Mouse (Mus musculus) liver, embryonic 14.5 days (tissue): ENCODE measurements around the gene Ehbp1. TPM values are rescaled to one million over a fixed set of nuclear protein-coding genes. Genes with fewer than 3 reads are reported as not detected.

ENCODE experiments used
- ATAC-seq: fragments of 200-750 bp; cut with Nextera tagmentation; 2 replicates; pipeline ENCODE4 v1.8.0; 2017; ENCODE audit warnings: moderate number of reproducible peaks, mild to moderate bottlenecking, moderate library complexity; ENCODE audit not compliant: insufficient read depth
- DNase-seq, 3 experiments: peaks; one replicate each; pipeline ENCODE4 v3.0.0-alpha.2; 2012 to 2013; ENCODE audit warnings: low read depth in 3 of 3, low spot score in 3 of 3
- H3K27ac ChIP-seq: fragments of 300-500 bp; sonication (generic); 2 replicates; pipeline ENCODE4 v1.5.1; 2014; ENCODE audit warnings: moderate library complexity, mild to moderate bottlenecking, control low read depth, inconsistent platforms
- H3K27me3 ChIP-seq: fragments of 300-500 bp; sonication (generic); 2 replicates; pipeline ENCODE4 v1.6.1; 2014; ENCODE audit warnings: mild to moderate bottlenecking, low read length, moderate library complexity; ENCODE audit not compliant: control insufficient read depth, insufficient read depth
- H3K36me3 ChIP-seq: fragments of 300-500 bp; sonication (generic); replicated peaks from 2 replicates; pipeline ENCODE4 v1.6.1; 2014; ENCODE audit warnings: low read depth; ENCODE audit not compliant: control insufficient read depth, insufficient read depth
- H3K4me1 ChIP-seq, 2 experiments: fragments of 200-500 bp in 1 of 2; fragments of 300-500 bp in 1 of 2; sonication (generic) in 1 of 2; replicated peaks; 2 replicates each; pipeline ENCODE4 v1.6.1; 2012 to 2014; ENCODE audit warnings: antibody characterized with exemption in 1 of 2, inconsistent platforms in 1 of 2, low read length in 1 of 2; ENCODE audit not compliant: control insufficient read depth in 2 of 2, insufficient read depth in 2 of 2
- H3K4me2 ChIP-seq: fragments of 300-500 bp; sonication (generic); 2 replicates; pipeline ENCODE4 v1.6.1; 2014; ENCODE audit warnings: low read depth, mild to moderate bottlenecking, control low read depth, moderate library complexity
- H3K4me3 ChIP-seq, 2 experiments: fragments of 200-500 bp in 1 of 2; fragments of 300-500 bp in 1 of 2; sonication (generic) in 1 of 2; 2 replicates each; pipeline ENCODE4 v1.5.1; 2012 to 2014; ENCODE audit warnings: low read depth in 2 of 2, low read length in 2 of 2, mild to moderate bottlenecking in 2 of 2, control low read depth in 1 of 2, inconsistent platforms in 1 of 2, moderate library complexity in 1 of 2; ENCODE audit not compliant: insufficient read depth in 1 of 2
- H3K9ac ChIP-seq: fragments of 300-500 bp; sonication (generic); replicated peaks from 2 replicates; pipeline ENCODE4 v1.6.1; 2014; ENCODE audit warnings: mild to moderate bottlenecking, control low read depth, moderate library complexity
- H3K9me3 ChIP-seq: fragments of 300-500 bp; sonication (generic); 2 replicates; pipeline ENCODE4 v1.6.1; 2016; ENCODE audit warnings: low read length, mixed read lengths; ENCODE audit not compliant: control insufficient read depth
- CTCF ChIP-seq: IDR thresholded peaks from 2 replicates; pipeline ENCODE4 v1.5.1; 2016; ENCODE audit warnings: antibody characterized with exemption, low read depth, control low read depth
- EP300 ChIP-seq: IDR thresholded peaks from 2 replicates; pipeline ENCODE4 v1.6.1; 2016; ENCODE audit warnings: antibody characterized with exemption, low read depth
- WGBS: fragments of 180-500 bp; shearing (Covaris S2); extraction: QIAGEN DNeasy Blood & Tissue Kit; methylation state at CpG from one replicate; pipeline ENCODE4 v1.1.7; 2014; ENCODE audit not compliant: insufficient replicate concordance; 5-methylcytosine and 5-hydroxymethylcytosine counted together
- polyA plus RNA-seq, 2 experiments: library from polyadenylated mRNA; depleted of rRNA in 1 of 2; stranded (reverse) in 1 of 2; unstranded in 1 of 2; fragments of >200 nt; fragmentation: Nextera tagmentation in 1 of 2; extraction: Ambion mirVana in 1 of 2; gene quantifications; 2 replicates each; pipeline versions ENCODE4 v1.2.1 to v1.2.3; 2012 to 2014

Gene Ehbp1
- polyA plus RNA-seq, 2 experiments, result 1.7 to 3.3 TPM

DNA sequence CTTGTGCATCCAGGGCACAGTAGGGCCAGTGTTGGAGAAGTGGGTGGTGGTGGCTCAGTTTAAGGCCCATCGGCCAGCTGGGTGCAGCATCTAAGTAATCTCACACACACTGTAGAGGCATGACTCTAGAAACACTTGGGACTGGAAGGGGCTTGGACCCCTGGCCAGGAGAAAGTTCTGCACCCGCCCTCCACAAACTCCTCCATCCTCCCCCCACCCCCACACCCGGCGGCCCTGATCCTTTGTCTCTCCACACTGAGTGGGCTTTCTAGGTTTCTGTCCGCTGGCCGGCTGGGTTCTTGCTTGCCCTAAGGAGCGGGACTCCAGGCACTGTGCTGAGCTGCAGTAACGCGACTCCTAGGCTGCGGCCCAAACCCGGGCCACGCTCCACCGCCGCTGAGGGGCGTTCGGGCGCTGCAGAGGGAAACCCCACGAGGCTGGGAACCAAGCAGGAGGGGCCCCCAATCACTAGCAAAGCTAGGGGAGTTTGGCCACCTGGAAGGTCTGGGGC lies 337.7 kb downstream of the Ehbp1 start:
- no peaks in the 10 kb centered on the region for H3K36me3 ChIP-seq
- no peak overlapping the region for H3K4me2 ChIP-seq
- DNase-seq, result no peak
- TF ChIP-seq CTCF, result no peak
- no peak for TF ChIP-seq EP300
- no peak overlapping the region for H3K4me3 ChIP-seq
- H3K27me3 ChIP-seq, result peaks cover 93% of the 10 kb centered on the region
- no peak overlapping the region for H3K27ac ChIP-seq
- ATAC-seq, result no peak
- H3K4me1 ChIP-seq, result no peaks in the 10 kb centered on the region; a peak in 1 of 4 replicates
- no peak overlapping the region for H3K9ac ChIP-seq
- 3% methylated on average over 18 of the region's 18 CpGs for WGBS
- H3K9me3 ChIP-seq, result no peaks in the 10 kb centered on the region

DNA sequence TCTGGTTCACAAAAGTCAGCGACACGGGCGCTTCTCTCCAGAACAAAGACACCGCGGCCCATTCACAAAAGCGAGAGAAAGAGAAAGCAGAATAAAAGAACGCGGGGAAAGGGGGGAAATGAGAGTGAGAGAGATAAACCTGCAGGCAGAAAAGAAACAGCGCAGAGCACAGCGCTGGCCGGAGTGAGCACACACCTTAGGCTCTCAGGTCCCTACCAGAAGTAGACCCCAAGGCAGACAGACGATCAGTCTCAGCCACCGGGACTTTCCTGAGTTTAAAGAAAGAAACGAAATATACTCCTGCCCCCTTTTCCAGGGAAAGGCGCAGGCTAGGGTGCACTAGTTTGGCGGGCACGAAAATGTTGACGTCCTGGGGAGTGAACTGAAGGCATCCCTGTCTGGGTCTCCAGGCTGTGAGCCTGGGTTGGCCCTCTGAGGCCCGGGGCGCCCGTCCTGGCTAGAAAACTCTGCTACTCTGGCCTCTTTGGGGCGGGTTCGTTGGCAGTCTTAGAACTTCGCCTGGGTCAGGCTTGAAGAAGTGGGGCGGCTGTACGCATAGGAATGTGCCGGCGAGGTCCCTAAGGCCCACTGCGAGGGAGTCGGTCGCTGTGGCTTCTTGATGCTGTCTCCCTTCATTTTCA lies 338.6 kb downstream of the Ehbp1 start:
- no peak overlapping the region for H3K9ac ChIP-seq
- no peaks in the 10 kb centered on the region for H3K9me3 ChIP-seq
- no peak overlapping the region for H3K27ac ChIP-seq
- TF ChIP-seq EP300 (no peak), CTCF (no peak)
- H3K4me1 ChIP-seq, result no peaks in the 10 kb centered on the region; a peak in 1 of 4 replicates
- WGBS, result 1% methylated on average over 31 of the region's 31 CpGs
- DNase-seq (no peak), ATAC-seq (no peak)
- no peaks in the 10 kb centered on the region for H3K36me3 ChIP-seq
- H3K4me2 ChIP-seq, result 0 out of 2 replicates have a peak overlapping the region, but pooled peaks have one; percentile 6
- H3K4me3 ChIP-seq, result 0 out of 4 replicates have a peak overlapping the region, but pooled peaks of 1 of the 2 experiments have one; percentile 12
- peaks cover 98% of the 10 kb centered on the region for H3K27me3 ChIP-seq

DNA sequence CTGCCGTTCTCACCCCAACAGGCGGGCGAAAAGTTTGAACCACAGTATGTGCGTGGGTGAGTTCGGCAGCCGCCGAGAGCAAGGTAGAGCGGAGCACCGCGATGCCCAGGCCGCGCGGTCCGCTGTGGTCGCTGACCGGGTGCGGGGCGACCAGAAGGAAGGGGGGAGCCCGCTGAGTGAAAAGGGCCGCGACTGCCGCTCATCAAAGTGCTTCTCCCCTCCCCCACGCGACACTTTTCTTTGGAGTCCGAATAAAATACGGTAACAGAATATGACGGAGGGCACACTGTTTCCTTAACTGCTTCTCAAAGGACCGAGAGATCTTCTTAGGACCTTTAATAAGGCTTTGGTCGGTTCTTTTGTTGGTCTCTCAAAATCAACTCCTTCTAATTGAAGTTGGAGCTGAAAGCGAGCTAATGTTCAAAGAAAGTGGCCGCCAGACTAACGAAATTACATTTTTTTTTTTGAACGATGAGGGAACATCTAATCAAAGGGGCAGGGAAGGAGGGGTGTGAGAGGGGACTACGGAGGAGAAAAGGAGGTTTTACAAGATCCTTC lies 339.2 kb downstream of the Ehbp1 start, which contains the start of gene Otx1:
Gene Otx1, minus strand, starts transcription at position 115 of the 558 bp plus-strand sequence.
- Histone ChIP-seq H3K4me3 (peak within 1 kb of the TSS; percentile 2 to 52; a peak in 3 of 4 replicates), H3K9ac (no peak within 1 kb of the TSS), H3K27me3 (peaks cover 98% of the 10 kb centered on the region), H3K4me2 (peak within 1 kb of the TSS; percentile 58), H3K4me1 (no peaks in the 10 kb centered on the region), H3K9me3 (no peaks in the 10 kb centered on the region), H3K36me3 (no peaks in the 10 kb centered on the region), H3K27ac (no peak within 1 kb of the TSS)
- DNase-seq, result no peak
- no peak for TF ChIP-seq CTCF
- no peak for TF ChIP-seq EP300
- WGBS, result 1% methylated on average over 34 of the region's 34 CpGs
- ATAC-seq, result no peak

DNA sequence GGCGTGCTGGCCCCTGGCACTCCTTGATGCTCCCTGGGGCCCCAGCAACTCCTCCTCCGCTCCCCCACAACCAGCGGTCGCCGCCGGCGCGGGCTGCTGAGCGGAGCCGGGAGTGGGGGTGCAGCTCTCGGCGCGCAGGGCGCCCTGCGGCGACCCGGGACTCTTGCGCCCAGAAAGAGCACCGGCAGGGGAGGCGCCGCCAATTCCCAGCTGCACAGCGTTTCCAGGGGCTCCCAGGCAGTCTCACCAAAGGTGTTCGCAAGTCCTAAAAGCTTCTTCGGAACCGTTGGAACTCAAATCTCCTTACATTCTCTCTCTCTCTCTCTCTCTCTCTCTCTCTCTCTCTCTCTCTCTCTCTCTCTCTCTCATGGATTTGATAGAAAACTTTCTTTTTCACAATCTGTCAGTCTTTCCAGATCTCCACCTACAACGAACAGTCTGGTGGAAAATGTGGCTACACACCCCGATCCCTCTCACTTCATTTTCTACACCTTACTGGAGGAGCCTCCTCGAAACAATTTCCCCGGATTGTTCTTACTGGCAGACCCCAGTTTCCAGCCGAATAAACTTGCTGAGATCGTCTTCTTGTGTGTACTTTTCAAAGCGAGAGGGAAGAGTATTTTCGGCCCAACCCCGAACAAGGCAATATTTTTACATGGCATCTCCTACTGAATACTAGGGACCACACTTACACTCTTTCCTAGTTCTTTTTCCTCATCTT lies 339.9 kb downstream of the Ehbp1 start:
- Histone ChIP-seq H3K36me3 (no peaks in the 10 kb centered on the region), H3K4me3 (peak overlapping the region; percentile 2 to 52; a peak in 3 of 4 replicates), H3K9ac (no peak overlapping the region), H3K4me1 (no peaks in the 10 kb centered on the region), H3K27me3 (peaks cover 98% of the 10 kb centered on the region), H3K4me2 (peak overlapping the region; percentile 58), H3K9me3 (no peaks in the 10 kb centered on the region), H3K27ac (no peak overlapping the region)
- no peak for ATAC-seq
- DNase-seq, result no peak
- no peak for TF ChIP-seq EP300
- TF ChIP-seq CTCF, result no peak
- under 1% methylated on average over 34 of the region's 34 CpGs for WGBS
